Mouse (Mus musculus): ENCODE data around the gene Srrd.
"Not testable (repeated sequence)": the region's sequence is repeated elsewhere in the genome, so short reads cannot be mapped to it uniquely, and the experiment has no call there.

Gene Srrd

GRCm38 (mm10) chr5:112356322-112356721 lies 13.5 kb upstream of the Srrd start:
- no peak for DNase-seq

DNA sequence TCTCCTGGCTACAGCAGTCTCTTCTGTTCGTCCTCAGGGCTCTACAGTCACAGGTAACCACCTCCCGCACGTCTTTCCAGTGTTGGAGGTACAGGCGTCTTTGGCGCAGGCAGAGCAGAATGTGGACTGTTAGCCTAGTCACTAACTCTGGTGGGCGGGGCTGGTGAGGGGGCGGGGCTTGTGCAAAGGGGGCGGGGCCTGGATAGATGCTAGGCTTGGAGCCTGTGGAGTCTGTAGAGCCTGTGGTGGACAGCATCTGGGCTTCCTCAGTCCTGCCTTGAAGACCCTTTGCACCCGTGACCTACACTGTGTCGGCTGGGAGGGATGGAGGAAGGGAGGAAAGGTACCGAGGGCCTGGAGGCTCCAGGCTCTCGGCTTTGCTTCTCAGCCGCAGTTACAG lies 13.1 kb upstream of the Srrd start, which contains the start of gene Gm6583:
Gene Gm6583 (minus strand): TSS at position 124 of the 400 bp plus-strand sequence.
- no peak for DNase-seq

DNA sequence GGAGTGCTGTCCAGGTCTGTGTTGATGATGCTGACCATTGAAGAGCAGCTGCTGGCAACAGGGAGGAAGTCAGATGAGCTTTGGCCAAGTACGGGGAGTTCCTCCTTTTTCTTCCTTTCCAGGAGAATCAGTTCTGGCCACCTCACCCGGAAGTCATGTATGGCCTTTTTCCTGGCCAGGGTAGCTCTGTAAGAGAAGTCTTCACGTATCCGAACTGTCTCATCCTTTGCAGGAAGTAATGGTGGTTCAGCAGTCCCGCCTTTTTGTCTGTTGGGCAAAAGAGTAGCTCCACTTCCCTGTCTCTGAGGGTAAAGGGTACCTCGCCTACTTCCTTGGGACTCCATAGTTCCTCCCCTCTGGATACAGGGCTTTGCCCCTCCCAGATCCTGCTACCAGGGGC lies 12.7 kb upstream of the Srrd start:
- DNase-seq: no peak

GRCm38 (mm10) chr5:112349169-112349568 lies 6.3 kb upstream of the Srrd start:
- no peak for DNase-seq

- no peak for DNase-seq
Observed at GRCm38 (mm10) chr5:112346211-112346965, 3.5 kb upstream of the Srrd start.

DNA sequence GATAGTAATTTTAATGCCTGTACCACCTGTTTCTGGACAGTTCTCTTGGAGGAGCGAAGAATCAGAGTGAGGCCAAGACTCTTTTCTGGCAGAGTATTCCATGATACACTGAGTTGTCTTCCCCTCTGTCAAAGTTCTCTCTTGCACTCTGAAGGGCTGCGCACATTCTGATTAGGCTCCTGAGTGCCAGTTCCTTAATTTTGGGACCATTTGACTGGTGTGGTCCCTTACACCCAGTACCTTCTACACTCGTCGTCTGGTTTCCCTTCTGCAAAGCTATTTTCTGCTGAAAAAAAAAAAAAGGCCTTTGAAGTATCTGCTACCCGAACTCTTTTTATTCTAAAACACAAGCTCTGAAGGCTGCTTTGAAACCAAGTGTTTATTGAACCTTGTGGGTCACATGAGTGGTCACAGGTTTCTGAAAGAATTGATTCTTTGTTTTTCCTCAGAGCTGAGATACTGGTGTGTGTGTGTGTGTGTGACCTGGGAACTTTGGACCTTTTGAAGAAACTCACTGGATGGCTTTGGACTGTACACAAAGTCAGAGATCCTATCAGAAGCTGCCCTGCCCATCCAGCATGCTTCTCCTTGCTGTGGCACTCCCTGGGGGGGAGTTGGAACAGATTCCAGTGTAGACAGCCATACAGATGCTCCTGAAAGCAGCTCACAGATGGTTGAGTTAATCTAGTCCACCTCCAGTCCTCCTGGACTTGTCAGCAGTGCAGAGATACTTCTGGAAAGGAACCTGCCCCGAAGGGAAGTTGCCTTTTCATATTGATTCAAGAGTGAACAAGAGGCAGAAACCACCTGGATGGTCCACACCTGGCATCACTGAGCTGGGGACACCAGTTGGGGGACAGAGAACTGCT lies 1.5 kb upstream of the Srrd start:
- DNase-seq: no peak

- no peak for DNase-seq
Observed at GRCm38 (mm10) chr5:112343205-112343595, 360 bp upstream of the Srrd start.

DNA sequence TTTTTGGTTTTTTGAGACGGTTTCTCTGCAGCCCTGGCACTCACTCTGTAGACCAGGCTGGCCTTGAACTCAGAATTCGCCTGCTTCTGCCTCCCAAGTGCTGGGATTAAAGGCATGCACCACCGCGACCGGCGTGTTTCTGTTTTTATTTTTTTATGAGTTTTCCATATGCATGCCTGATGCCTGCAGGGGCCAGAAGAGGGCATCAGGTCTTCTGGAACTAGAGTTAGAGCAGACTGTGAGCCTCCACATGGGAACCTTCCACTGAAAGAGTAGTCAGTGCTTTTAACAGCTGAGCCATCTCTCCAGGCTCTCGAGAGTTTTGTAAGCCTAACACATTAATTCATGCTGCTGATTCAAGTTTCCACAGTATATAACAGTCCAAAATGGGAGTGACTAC lies 3.6 kb downstream of the Srrd start:
- no peak for DNase-seq

DNA sequence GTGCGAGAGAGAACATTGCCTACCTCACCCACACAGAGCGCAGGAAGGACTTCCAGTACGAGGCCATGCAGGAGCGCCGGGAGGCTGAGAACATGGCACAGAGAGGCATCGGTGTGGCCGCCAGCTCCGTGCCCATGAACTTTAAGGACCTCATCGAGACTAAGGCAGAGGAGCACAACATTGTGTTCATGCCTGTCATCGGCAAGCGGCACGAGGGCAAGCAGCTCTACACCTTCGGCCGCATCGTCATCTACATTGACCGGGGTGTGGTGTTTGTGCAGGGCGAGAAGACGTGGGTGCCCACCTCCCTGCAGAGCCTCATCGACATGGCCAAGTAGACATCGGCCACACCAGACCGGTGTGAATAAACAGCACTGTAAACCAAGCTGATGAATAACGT lies 5.8 kb downstream of the Srrd start:
- no peak for DNase-seq

DNA sequence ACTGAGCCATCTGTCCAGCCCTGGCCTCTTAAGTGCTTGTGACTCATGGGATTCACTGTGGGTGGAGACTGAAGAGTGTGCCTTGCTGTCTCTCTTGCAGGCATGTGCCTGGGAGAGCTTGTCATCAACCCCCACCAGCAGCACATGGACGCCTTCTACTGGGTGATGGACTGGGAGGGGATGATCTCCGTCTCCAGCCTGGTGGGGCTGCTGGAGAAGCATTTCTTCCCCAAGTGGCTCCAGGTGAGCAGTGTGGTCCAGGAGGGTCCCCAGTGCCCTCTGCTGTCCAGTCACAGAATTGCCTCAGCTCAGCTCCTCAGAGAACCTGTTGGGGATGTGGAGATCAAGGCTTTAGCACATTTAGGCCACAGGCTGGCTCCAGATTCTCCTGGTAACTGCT lies 7.4 kb downstream of the Srrd start:
- peak in 1 of 2 experiments; percentile 32 for DNase-seq

DNA sequence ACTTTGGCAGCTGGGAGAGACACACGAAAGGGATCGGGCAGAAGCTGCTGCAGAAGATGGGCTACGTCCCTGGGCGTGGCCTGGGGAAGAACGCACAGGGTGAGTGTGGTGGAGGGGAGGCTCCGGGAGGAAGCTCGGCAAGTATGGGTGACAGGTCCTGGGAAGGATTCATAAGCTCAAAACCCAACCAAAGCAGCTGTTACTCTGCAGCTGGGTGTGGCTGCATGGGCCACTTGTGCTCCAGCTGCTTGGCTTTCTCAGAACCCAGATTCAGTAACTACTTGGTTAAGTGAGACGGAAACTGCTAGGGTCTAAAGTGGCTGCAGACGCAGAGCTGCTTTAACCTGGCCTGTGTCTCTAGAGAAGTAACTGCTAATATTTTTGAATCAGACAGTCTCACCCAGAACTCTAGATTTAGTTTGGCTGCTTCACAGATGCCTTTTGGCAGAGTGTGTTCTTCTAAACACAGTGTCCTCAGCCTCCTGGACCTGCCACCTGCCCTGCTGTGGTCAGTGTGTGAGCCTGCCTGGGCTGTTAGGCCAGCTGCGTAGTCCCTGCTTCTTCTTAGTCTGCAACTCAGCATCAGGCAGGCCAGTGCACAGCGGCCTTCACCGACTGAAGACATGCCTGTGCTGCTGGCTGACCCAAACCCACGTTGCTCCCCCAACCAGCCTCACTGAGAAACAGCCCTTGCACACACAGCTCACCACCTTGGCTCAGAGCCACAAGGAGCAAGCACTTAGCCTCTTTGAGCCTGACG lies 12.9 kb downstream of the Srrd start:
- no peak for DNase-seq

- no peak for DNase-seq
Observed at GRCm38 (mm10) chr5:112327854-112328253, 15.0 kb downstream of the Srrd start.

DNA sequence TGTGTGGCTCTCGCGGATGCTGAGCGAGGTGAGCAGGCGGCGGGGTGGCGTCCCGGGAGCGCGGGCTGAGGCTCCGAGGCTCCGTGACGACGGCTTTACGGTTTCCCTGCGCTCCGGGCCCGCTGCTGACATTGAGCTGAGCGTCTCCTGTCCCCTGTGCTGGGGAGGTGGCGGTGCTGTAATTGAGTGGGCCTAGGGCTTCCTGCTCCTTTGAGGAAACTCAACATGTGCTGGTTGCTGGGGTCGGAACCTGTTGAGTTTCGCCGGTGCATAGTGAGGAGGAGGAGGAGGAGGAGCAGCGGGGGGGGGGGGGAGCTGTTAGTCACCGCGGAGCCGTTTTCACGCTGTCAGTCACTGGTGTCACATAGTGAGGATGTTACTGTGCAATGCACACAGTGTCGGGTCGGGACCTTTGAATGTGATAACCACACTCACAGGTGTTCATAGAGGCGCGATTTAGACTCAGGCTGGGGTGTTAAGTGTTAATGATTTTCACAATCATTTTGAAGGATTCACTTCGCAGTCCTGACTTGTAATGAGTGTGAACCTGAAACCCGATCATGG lies 16.3 kb downstream of the Srrd start:
- DNase-seq: no peak

DNA sequence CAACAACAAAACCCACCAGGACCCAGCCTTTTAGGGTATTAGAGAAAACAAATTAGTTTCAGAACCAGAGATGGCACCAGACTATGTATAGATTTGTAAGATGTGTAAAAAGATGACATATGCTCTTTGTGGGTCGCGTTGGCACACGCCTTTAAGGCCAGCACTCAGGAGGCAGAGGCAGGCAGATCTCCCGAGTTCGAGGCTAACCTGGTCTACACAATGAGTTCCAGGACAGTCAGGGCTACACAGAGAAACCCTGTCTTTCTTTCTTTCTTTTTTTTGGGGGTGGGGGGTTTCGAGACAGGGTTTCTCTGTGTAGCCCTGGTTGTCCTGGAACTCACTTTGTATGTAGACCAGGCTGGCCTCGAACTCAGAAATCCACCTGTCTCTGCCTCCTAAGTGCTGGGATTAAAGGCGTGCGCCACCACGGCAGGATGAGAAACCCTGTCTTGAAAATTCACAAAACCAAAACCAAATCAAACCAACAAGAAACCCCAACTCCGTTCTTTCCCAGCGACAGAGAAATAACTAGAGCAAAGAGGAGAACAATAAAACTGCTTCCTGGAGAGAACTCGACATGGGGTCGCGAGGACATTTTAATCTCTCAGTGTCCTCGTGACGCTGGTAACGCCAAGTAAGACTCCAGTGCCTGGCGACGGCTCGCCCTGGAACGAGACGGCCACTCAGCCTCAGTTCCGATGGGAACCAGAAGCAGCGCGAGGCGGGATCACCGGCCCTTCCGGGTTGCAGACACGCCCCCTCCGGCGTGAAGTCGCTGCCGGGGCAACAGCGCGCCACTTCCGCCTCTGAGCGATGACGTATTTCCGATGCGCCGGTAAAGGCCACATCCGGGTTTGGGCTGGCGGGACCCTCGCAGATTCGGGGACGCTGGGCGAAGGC lies 17.0 kb downstream of the Srrd start, which contains the start of gene Tfip11:
Gene Tfip11 (plus strand): TSS at position 813 of the 900 bp plus-strand sequence.
- peak; percentile 84 to 88 for DNase-seq

DNA sequence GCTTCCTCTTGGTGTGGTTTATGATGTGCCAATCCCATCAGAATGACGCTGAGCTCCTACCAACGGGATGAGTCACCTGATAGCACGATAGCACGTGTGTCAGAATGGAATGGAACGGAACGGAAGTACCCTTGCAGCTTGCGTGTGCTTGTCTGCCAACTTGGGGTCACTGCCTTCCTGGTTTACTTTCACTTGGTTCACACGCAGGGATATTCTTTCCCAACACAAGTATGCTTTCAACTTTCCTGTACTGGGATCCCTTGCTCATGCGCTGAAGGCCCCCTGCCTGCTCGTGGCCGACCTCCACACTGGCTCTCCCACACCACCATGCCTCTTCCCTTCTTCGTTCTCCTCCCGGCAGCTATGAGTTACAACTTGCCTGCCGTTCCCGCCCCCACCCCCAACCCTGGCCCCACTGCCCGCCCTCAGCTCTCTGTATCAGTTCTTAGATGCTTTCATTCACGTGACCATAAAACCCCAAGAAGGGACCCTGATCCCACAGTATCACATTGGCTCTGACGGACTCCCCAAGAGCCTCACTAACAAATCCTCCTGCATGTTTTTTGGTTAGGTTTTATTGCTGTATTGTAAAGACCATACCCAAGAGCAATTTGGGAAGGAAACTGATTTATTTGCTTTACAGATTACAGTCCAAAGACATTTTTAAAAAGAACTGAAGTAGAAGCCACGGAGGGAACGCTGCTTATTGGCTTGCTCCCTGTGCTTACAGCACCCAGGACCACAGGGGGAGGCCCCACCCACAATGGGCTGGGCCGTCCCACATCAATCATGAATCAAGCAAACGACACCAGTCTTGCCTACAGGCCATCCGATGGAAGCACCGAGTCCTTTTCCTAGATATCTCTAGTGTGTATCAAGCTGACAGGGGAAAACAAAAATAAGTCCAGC lies 17.9 kb downstream of the Srrd start:
- peak; percentile 43 to 51 for DNase-seq

DNA sequence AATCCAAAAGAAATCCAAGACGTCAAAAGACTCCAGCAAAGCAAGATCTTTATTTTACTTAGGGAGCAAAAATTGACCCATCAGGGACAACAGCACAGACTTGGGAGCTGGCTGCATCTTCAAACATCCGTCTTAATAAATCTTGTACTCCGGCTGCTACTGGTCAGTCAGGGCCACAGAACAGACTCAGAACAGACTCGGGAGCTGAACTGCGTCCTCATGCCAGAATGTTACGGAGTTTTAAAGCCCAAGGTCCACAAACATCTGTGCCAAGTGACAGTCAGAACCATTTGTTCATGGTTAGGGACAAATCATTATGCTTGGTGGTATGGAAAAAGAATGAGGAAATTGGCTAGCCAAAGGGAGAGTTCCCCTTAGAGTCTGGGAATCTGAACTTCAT lies 19.6 kb downstream of the Srrd start:
- no peak for DNase-seq

GRCm38 (mm10) chr5:112321376-112321775 lies 21.5 kb downstream of the Srrd start:
- DNase-seq: no peak

GRCm38 (mm10) chr5:112320936-112321335 lies 21.9 kb downstream of the Srrd start:
- no peak for DNase-seq

- DNase-seq: no peak
Observed at GRCm38 (mm10) chr5:112320379-112320778, 22.5 kb downstream of the Srrd start.

DNA sequence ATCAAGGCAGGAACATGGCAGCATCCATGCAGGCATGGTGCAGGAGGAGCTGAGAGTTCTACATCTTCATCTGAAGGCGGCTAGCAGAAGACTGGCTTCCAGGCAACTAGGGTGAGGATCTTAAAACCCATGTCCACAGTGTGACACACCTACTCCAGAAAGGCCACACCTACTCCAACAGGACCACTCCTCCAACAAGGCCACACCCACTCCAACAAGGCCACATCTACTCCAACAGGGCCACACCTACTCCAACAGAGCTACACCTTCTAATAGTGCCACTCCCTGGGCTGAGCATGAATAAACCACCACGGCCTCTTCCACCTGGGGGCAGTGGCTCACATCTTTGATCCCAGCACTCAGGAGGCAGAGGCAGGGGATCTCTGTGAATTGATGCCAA lies 23.5 kb downstream of the Srrd start:
- not testable (repeated sequence) for DNase-seq

GRCm38 (mm10) chr5:112317328-112317727 lies 25.5 kb downstream of the Srrd start:
- DNase-seq: no peak
